Mouse (Mus musculus) cortical plate, adult 2 months (tissue): Measurements from ENCODE around the gene Lpgat1.

Source experiments
- CTCF ChIP-seq: fragments of 200-500 bp; IDR thresholded peaks from 2 replicates; pipeline ENCODE4 v1.5.1; 2011; ENCODE audit warnings: mild to moderate bottlenecking, control low read depth, low read length; ENCODE audit not compliant: insufficient read depth; ENCODE audit errors: extremely low read depth
- POLR2A ChIP-seq: fragments of 200-500 bp; IDR thresholded peaks from 2 replicates; pipeline ENCODE4 v1.6.1; 2011; ENCODE audit warnings: mild to moderate bottlenecking, low read length, control low read depth; ENCODE audit not compliant: insufficient read depth; ENCODE audit errors: extremely low read depth

- TF ChIP-seq CTCF (no peak), POLR2A (no peak)
Observed at GRCm38 (mm10) chr1:191674071-191674470, 43.6 kb upstream of the Lpgat1 start.
